Mouse (Mus musculus) layer of hippocampus, adult 18-20 months (tissue): ENCODE results near the gene Yjefn3. TPM values are rescaled to one million over a fixed set of nuclear protein-coding genes. Genes with fewer than 3 reads are reported as not detected.

Experiments used
- total RNA-seq, 2 experiments: library from RNA; stranded (reverse); gene quantifications; 2 replicates each; pipeline ENCODE4 v1.2.3; 2021

Yjefn3 gene
- total RNA-seq, 2 experiments from 2014 or later = 37.5 to 39.6 TPM

Other genes with a start within 250 kb of the Yjefn3 start
- gene Zfp964, start 248.2 kb downstream of the Yjefn3 start, total RNA-seq = 1 to 10 TPM; 5.5 TPM
- 10 to 100 TPM; 19.5 to 21.2 TPM for gene Zfp869, start 192.0 kb downstream of the Yjefn3 start, total RNA-seq
- 1 to 10 TPM; 4.6 to 5.0 TPM for gene Zfp963, start 152.7 kb downstream of the Yjefn3 start, total RNA-seq
- gene Gm20422, start 127.8 kb downstream of the Yjefn3 start, total RNA-seq = 1 to 10 TPM in 1 of 2 experiments, under 1 TPM in 1; 0.91 to 3.0 TPM
- gene Atp13a1, start 111.5 kb downstream of the Yjefn3 start, total RNA-seq = 10 to 100 TPM; 36.0 to 37.2 TPM
- gene Zfp866, start 111.5 kb downstream of the Yjefn3 start, total RNA-seq = 10 to 100 TPM; 25.6 to 27.0 TPM
- gene Gmip, start 94.0 kb downstream of the Yjefn3 start, total RNA-seq = 10 to 100 TPM; 12.1 to 13.3 TPM
- under 1 TPM; 0.43 to 0.50 TPM for gene Lpar2, start 80.3 kb downstream of the Yjefn3 start, total RNA-seq
- 10 to 100 TPM; 12.4 to 14.0 TPM for gene Pbx4, start 70.2 kb downstream of the Yjefn3 start, total RNA-seq
- gene Cilp2, start 15.0 kb downstream of the Yjefn3 start, total RNA-seq = under 1 TPM; 0.48 to 0.59 TPM
- gene Tssk6, start 528 bp downstream of the Yjefn3 start, total RNA-seq = under 1 TPM; 0.25 to 0.33 TPM
- gene Ndufa13, start 154 bp downstream of the Yjefn3 start, total RNA-seq = 100 to 1,000 TPM; 154 to 158 TPM
- gene Gatad2a, start 93.7 kb upstream of the Yjefn3 start, total RNA-seq = 10 to 100 TPM; 32.5 to 37.3 TPM
- 10 to 100 TPM; 70.4 to 72.5 TPM for gene Mau2, start 140.0 kb upstream of the Yjefn3 start, total RNA-seq
- gene Sugp1, start 140.1 kb upstream of the Yjefn3 start, total RNA-seq = 10 to 100 TPM; 48.3 to 51.7 TPM
- 1 to 10 TPM; 5.3 to 7.5 TPM for gene Tm6sf2, start 170.2 kb upstream of the Yjefn3 start, total RNA-seq
- gene Hapln4, start 180.7 kb upstream of the Yjefn3 start, total RNA-seq = 100 to 1,000 TPM in 1 of 2 experiments, 10 to 100 TPM in 1; 89.6 to 104 TPM
- gene Ncan, start 218.2 kb upstream of the Yjefn3 start, total RNA-seq = 100 to 1,000 TPM; 122 to 124 TPM
- gene Nr2c2ap, start 228.6 kb upstream of the Yjefn3 start, total RNA-seq = 10 to 100 TPM; 28.1 to 30.1 TPM
- gene Rfxank, start 236.4 kb upstream of the Yjefn3 start, total RNA-seq = 10 to 100 TPM; 16.0 to 16.4 TPM
- 10 to 100 TPM; 45.3 to 47.7 TPM for gene Borcs8, start 236.8 kb upstream of the Yjefn3 start, total RNA-seq
- gene Mef2b, start 237.0 kb upstream of the Yjefn3 start, total RNA-seq = under 1 TPM; 0.28 to 0.57 TPM